Mouse (Mus musculus): Measurements from ENCODE around the gene Gm19345. TPM values are rescaled to one million over a fixed set of nuclear protein-coding genes. Genes with fewer than 3 reads are reported as not detected.

Gene Gm19345
- polyA plus RNA-seq, 1 experiment, result not detected

- H3K4me1 ChIP-seq (ENCODE audit: control insufficient read depth, insufficient read depth, insufficient read length, low read length), result peaks cover 3% of the 10 kb centered on the region; the same call in 1 of the 2 replicates
- H3K4me3 ChIP-seq (ENCODE audit: insufficient read depth, low read depth, low read length), result no peak overlapping the region
- H3K27ac ChIP-seq (replicated peaks; ENCODE audit: low read depth, low read length), result no peak overlapping the region
Measured at GRCm38 (mm10) chr7:19842885-19843504, 8.8 kb upstream of the Gm19345 start.

DNA sequence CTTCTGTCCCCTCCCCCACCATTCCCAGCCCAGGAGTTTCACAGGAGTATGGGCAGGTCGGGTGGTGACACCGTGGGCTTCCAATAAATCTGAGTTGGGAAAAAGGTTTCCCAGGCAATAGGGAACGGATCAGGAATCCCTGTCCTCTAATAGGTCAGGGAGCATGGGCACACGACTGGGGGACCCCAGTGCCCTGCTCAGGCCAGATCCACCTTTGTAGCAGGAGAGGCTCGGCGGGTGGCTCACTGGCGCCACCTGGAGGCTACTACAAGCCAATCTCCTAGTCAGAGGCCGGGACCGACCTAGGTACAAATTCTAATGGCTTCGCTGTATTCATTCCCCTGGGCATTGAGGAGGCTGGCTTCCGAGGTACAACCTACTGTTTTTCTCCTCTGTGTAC, 8.2 kb upstream of the Gm19345 start:
- Histone ChIP-seq H3K27ac (replicated peaks; ENCODE audit: low read depth, low read length) (no peak overlapping the region), H3K4me1 (ENCODE audit: control insufficient read depth, insufficient read depth, insufficient read length, low read length) (peaks cover 5% of the 10 kb centered on the region; the same call in 1 of the 2 replicates), H3K4me3 (ENCODE audit: insufficient read depth, low read depth, low read length) (0 out of 2 replicates have a peak overlapping the region, but pooled peaks have one; percentile 9)

- Histone ChIP-seq H3K27ac (replicated peaks; ENCODE audit: low read depth, low read length) (no peak overlapping the region), H3K4me3 (ENCODE audit: insufficient read depth, low read depth, low read length) (no peak overlapping the region), H3K4me1 (ENCODE audit: control insufficient read depth, insufficient read depth, insufficient read length, low read length) (peaks cover 6% of the 10 kb centered on the region; the same call in 1 of the 2 replicates)
Measured at GRCm38 (mm10) chr7:19844521-19845171, 7.2 kb upstream of the Gm19345 start.

GRCm38 (mm10) chr7:19853526-19853925, 1.7 kb downstream of the Gm19345 start:
- 0 out of 2 replicates have a peak, but pooled peaks cover under 1% of the 10 kb centered on the region for H3K4me1 ChIP-seq (ENCODE audit: control insufficient read depth, insufficient read depth, insufficient read length, low read length)
- H3K27ac ChIP-seq (replicated peaks; ENCODE audit: low read depth, low read length), result no peak overlapping the region
- H3K4me3 ChIP-seq (ENCODE audit: insufficient read depth, low read depth, low read length), result no peak overlapping the region

DNA sequence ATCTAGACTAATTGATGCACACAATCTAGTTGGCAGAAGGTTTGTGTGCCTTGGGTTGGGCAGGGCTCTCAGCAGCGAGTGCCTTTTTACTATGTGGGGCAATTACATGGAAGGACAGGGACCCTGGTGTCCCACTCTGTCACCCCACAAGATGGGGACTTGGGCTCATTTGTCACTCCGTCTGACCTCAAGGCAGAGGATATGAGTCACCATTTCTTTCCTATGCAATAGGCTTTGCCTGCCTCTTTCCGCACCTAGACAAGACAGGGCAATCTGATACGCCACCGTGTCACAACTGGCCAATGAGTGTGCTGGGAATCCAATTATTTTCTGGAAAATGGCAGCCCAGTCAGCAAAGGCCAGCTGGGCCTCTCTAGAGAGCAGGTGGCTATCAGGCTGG, 3.9 kb downstream of the Gm19345 start:
- H3K27ac ChIP-seq (replicated peaks; ENCODE audit: low read depth, low read length), result no peak overlapping the region
- no peak overlapping the region for H3K4me3 ChIP-seq (ENCODE audit: insufficient read depth, low read depth, low read length)

DNA sequence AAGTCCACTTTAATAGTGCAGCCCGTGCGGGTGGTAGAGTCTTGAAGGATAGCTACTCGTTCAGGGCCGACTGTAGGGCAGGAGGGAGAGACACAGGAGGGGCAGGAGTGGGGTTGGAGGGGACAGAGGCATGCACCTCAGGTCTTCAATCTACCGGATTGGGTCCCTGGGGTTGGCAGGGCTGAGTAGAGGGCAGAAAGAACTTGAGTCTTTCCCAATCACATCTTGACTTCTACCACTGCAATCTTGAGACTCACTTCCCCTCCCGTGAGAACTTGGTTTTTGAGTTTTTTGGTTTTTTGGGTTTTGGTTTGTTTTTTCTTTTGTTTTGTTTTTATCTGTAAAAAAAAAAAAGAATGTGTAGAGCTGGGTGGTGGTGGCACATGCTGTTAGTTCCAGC, 4.5 kb downstream of the Gm19345 start:
- Histone ChIP-seq H3K4me1 (ENCODE audit: control insufficient read depth, insufficient read depth, insufficient read length, low read length) (no peaks in the 10 kb centered on the region), H3K27ac (replicated peaks; ENCODE audit: low read depth, low read length) (no peak overlapping the region), H3K4me3 (ENCODE audit: insufficient read depth, low read depth, low read length) (no peak overlapping the region)

More for the DNA sequence above, 3.9 kb downstream of the Gm19345 start:
- no peaks in the 10 kb centered on the region for H3K4me1 ChIP-seq (ENCODE audit: control insufficient read depth, insufficient read depth, insufficient read length, low read length)

DNA sequence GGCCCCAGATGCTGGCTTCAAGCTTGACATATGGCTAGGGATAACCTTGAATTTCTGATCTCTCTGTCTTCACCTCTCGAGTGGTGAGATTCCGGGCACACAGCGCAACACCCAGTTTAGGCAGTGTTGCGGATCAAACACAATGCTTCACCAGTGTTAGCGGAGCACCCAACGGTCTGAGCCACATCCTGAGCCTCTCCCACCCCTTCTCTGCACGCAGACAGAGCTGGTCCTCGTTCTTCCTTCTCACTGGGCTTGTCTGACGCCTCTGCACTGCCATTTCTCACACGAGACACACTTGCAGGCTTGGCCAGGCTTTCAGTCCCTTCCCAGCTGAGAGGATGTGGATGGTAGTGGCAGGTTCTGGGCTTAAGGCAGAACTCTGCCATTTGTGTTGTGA, 7.9 kb downstream of the Gm19345 start:
- no peak overlapping the region for H3K4me3 ChIP-seq (ENCODE audit: insufficient read depth, low read depth, low read length)
- peaks cover 9% of the 10 kb centered on the region for H3K4me1 ChIP-seq (ENCODE audit: control insufficient read depth, insufficient read depth, insufficient read length, low read length)
- no peak overlapping the region for H3K27ac ChIP-seq (replicated peaks; ENCODE audit: low read depth, low read length)

DNA sequence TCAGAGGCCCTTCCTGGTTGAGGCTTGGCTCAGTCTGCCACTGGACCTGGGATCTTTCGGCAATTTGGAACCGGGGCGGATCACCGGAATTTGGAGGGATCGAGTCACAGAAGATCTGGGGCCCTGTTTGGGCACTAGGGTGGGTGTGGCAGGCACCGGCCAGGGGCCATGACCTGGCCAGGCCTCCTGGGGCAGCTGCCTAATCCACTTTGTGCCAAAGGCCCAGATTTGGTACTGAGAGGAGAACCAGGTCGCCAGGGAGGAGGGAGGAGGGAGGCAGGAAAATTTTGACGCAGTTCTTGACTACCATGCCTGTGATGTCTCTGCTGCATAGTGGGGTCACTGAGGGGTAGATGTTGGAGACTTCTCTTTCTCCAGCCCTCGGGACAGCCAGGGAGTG, 9.4 kb downstream of the Gm19345 start, which contains the start of gene Ceacam16:
TSS of gene Ceacam16 (minus strand) at position 101 of the 400 bp plus-strand sequence.
- H3K4me1 ChIP-seq (ENCODE audit: control insufficient read depth, insufficient read depth, insufficient read length, low read length), result peaks cover 21% of the 10 kb centered on the region
- H3K27ac ChIP-seq (replicated peaks; ENCODE audit: low read depth, low read length), result no peak within 1 kb of the TSS
- no peak within 1 kb of the TSS for H3K4me3 ChIP-seq (ENCODE audit: insufficient read depth, low read depth, low read length)

GRCm38 (mm10) chr7:19864241-19864640, 12.4 kb downstream of the Gm19345 start:
- Histone ChIP-seq H3K4me3 (ENCODE audit: insufficient read depth, low read depth, low read length) (no peak overlapping the region), H3K27ac (replicated peaks; ENCODE audit: low read depth, low read length) (no peak overlapping the region), H3K4me1 (ENCODE audit: control insufficient read depth, insufficient read depth, insufficient read length, low read length) (peaks cover 35% of the 10 kb centered on the region)

- Histone ChIP-seq H3K27ac (replicated peaks; ENCODE audit: low read depth, low read length) (no peak overlapping the region), H3K4me3 (ENCODE audit: insufficient read depth, low read depth, low read length) (no peak overlapping the region), H3K4me1 (ENCODE audit: control insufficient read depth, insufficient read depth, insufficient read length, low read length) (peaks cover 37% of the 10 kb centered on the region)
Measured at GRCm38 (mm10) chr7:19865246-19866036, 13.6 kb downstream of the Gm19345 start.

GRCm38 (mm10) chr7:19866490-19866889, 14.7 kb downstream of the Gm19345 start:
- peaks cover 45% of the 10 kb centered on the region for H3K4me1 ChIP-seq (ENCODE audit: control insufficient read depth, insufficient read depth, insufficient read length, low read length)
- no peak overlapping the region for H3K4me3 ChIP-seq (ENCODE audit: insufficient read depth, low read depth, low read length)
- H3K27ac ChIP-seq (replicated peaks; ENCODE audit: low read depth, low read length), result peak overlapping the region; percentile 56; the same call in 1 of the 2 replicates

DNA sequence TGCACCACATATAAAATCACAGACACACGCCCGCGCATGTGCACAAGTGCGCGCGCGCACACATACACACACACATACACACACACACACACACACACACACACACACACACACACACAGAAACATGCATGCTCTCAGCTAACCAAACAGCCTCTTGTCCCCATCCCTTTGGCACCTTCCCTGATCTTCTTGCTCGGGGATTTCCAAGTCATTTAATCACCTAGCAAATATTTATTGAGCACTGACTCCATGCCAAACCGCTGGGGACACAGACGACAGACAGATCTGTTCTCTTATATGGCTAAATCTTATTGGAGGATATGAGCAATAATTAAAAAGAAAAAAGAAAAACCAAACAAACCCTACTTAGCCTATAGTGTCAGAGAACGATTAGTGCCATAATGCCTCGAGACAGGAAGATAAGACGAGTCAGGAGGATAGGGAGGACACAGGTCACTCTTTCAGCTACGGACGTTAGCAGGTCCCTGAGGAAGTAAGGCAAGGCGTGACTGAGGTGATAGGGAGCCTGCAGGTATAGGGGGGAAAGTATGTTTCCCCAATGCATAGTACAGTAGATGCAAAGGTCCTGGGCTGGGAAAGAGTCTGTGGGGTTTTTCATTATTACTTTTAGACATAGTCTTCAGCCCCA, 16.1 kb downstream of the Gm19345 start:
- H3K27ac ChIP-seq (replicated peaks; ENCODE audit: low read depth, low read length), result no peak overlapping the region

DNA sequence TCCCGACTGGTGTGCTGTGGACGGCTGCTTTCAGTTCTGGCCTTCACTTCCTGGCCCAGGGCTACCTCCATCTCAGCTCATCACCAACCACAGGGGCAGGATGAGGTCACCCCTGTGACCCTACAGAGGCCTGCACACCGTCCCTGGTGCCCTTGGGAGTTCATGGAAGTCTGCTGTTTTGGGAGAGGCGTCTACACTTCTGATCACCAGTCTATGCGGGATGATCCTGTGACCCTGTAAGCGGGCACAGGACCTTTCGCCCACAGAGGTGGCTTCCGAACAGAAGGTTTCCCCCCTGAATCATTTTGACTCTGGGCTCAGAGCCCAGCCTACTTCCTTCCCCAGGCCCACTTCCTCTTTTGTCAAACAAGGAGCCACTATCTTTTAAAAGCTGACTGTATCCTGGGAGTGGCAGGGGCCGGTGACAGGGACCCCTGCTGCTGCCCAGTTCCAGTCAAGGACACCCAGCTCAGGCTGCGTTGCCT, 19.4 kb downstream of the Gm19345 start:
- peak overlapping the region; percentile 95 for H3K27ac ChIP-seq (replicated peaks; ENCODE audit: low read depth, low read length)
- peak overlapping the region; percentile 15; the same call in 1 of the 2 replicates for H3K4me3 ChIP-seq (ENCODE audit: insufficient read depth, low read depth, low read length)
- peaks cover 25% of the 10 kb centered on the region for H3K4me1 ChIP-seq (ENCODE audit: control insufficient read depth, insufficient read depth, insufficient read length, low read length)

More for the DNA sequence above, 16.1 kb downstream of the Gm19345 start:
- Histone ChIP-seq H3K4me3 (ENCODE audit: insufficient read depth, low read depth, low read length) (no peak overlapping the region), H3K4me1 (ENCODE audit: control insufficient read depth, insufficient read depth, insufficient read length, low read length) (peaks cover 46% of the 10 kb centered on the region)

GRCm38 (mm10) chr7:19871943-19872601, 20.3 kb downstream of the Gm19345 start:
- Histone ChIP-seq H3K27ac (replicated peaks; ENCODE audit: low read depth, low read length) (peak overlapping the region; percentile 95), H3K4me1 (ENCODE audit: control insufficient read depth, insufficient read depth, insufficient read length, low read length) (peaks cover 16% of the 10 kb centered on the region), H3K4me3 (ENCODE audit: insufficient read depth, low read depth, low read length) (no peak overlapping the region)

Measured in brown adipose tissue, adult 24 weeks (tissue).